Mouse (Mus musculus): Measurements from ENCODE around the gene Anapc16.
"Not testable (repeated sequence)": the region's sequence is repeated elsewhere in the genome, so short reads cannot be mapped to it uniquely, and the experiment has no call there.

Gene Anapc16

DNA sequence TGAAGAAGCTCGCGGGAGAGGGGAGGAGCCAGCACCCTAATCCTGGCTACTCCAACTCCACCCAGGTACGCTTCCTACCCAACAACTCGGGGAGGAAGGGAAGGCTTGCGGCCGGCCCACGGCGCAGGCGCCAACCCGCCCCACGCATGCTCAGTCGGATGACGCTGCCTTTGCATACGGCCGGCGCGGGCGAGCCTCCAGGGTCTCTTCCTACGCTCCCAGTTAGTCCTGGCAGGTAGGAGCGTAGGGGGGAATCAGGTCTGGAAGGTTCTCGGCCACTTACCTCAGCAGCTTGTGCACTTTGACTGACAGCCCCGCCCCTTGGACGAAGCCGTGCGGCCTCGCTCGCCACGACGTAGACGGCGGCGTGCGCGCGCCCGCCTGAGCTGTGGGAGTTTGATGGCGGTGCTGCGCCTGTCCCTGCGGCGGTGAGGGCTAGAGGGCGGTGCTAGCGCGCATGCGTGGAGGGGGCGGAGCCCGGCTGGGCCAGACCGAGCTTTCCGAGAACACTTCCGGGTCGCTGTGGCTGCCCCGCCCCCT lies at the start of gene Anapc16, which contains the start of gene Ascc1:
TSS of gene Anapc16 (minus strand) at position 463 of the 540 bp plus-strand sequence.
TSS of gene Ascc1 (plus strand) at position 133 of the 540 bp plus-strand sequence.
- peak; percentile 93 for DNase-seq (ENCODE audit: low spot score)

DNA sequence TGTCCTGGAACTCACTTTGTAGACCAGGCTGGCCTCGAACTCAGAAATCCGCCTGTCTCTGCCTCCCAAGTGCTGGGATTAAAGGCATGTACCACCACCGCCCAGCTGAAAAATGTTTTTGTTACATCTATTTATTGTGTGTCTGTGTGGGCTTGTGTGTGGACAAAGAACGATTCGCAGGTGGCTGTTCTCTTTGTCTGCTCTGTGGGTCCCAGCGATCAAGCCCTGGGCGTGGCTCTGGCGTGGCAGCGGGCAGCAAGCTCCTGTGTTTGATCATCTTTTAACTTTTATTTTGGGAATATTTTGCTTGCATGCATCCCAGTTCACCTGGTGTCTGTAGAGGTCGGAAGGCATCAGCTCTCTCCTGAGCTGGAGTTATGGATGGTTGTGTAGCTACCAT lies 47.6 kb upstream of the Anapc16 start:
- DNase-seq (ENCODE audit: low spot score), result no peak

DNA sequence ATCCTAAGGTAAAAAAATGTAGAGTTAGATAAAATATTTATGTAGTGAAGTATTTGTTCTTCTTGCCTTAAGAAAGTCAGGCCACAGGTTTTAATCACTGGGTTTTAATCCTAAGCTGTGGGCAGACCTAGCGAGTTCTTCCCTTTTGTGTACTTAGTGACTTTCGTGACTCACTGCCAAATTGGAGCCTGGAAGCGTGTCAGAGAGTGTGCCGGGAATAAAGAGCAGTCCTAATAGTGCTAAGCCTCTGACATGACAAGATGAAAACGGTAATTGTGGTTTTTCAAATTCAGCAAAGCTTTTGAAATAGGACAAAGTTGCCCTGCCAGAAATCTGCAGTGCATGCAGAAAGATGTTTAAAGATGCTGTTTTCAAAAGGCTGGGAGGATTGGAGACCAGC lies 43.8 kb upstream of the Anapc16 start:
- no peak for DNase-seq (ENCODE audit: low spot score)

DNA sequence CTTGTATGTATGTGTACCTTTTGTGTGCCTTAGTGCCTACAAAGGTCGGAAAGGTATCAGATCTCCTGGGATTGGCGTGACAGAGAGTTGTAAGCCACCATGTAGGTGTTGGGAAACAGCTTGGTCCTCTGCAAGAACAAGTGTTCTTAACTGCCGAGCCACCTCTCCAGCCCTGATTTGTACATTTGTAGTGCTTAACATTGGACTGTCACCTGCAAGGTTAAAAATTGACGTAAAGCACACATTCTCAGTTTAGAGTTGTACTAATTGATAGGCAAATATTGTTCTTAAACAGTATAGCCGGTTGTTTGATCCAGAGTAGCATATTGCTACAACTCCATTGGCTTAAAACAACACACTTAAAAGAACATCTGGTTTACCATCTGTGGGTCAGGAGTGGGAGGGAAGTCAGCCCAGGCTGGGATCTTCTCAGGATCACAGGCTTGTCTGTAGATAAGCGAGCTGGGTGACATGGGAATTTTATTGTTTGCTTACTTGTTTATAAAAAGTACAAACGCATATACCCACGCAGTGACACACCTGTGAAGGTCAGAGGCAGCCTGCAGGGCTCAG lies 39.5 kb upstream of the Anapc16 start:
- DNase-seq (ENCODE audit: low spot score), result no peak

DNA sequence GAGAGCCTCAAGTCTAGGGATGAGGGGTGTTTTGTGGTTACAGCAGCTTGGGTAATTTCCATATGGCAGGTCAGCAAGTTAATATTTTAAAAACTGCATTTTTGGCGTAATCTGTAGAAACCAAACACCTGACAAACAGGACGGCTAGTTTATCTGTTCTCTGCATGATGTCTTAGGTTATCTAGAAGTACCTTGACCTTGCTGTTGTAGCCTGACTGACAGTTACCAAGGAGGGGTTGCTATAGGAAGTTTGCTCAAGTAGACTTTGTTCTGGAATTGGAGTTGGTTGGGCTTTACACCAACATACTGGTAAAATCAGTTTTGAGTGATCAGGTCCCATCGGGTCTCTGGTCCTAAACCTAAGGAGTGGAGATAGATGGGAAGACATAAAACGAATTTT lies 32.8 kb upstream of the Anapc16 start:
- no peak for DNase-seq (ENCODE audit: low spot score)

DNA sequence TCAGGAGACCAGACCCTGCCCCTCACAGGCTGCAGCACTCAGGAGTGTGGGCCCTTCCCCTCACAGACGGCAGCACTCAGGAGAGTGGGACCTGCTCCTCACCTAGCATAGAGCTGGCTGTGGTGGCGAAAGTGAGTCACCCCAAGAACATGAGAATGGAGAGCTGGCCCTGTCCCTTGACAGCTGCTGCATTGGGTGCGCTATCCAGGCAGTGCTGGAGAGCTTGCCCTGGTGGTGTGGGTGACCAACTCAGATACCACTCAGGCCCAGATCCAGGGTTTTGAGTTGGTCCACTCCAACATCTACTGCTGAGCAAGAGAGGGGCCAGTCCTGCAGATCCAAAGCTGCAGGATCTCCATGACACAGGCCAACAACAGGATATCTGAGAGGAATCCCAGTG lies 31.7 kb upstream of the Anapc16 start:
- no peak for DNase-seq (ENCODE audit: low spot score)

DNA sequence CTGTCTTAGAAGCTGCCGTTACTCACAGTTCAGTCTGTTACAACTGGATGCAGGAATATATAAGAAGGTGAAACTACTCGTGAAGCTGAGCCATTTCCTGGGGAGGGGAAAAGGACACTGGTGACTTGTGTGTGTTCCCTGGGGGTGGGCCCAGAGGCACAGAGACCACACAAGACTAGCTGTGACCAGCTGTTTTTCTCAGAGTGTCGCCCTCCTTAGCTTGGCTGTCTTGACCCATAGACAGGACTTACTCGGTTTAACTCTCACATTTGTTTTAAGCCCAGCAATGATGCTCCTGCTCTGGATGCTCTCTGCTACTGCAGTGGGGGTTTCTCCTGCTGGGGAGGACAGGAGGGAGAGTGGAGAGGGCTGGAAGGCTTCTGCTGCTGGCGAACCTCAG lies 30.1 kb upstream of the Anapc16 start:
- DNase-seq (ENCODE audit: low spot score), result no peak

DNA sequence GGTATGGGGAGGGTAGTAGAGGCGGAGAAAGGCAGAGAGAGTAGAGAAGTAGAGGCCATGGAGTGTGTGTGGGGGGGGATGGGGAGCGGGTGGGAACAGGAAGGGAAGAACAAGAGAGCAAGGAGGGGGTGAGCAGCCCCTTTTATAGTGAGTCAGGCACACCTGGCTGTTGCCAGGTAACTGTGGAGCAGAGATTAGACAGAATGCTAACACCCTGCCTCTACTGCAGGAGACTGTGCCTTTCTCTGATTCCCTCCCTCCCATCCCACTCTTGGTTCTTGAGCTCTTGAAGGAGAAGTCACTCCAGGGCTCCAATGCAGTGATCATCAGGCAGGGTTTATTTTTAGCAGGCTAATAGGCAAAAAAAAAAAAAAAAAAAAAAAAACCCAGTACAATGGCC lies 29.7 kb upstream of the Anapc16 start:
- no peak for DNase-seq (ENCODE audit: low spot score)

DNA sequence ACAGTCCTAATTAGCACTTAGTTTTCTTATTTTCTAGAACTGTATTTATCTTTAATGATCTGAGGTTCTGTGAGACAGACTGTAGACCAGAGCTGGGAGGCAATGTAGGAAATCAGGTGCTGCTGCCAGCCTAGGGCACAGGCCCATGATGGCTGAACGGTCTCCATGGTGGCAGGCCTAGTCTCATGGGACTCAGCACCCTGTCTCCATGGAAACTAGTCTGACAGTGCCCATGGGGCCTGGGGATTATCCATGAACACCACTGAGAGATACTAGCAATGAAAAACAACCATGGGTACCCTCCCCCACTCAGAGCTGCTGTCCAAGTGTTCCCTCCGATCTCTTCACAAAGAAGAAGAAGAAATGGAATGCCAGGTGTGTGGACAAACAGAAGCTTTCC lies 29.1 kb upstream of the Anapc16 start:
- no peak for DNase-seq (ENCODE audit: low spot score)

DNA sequence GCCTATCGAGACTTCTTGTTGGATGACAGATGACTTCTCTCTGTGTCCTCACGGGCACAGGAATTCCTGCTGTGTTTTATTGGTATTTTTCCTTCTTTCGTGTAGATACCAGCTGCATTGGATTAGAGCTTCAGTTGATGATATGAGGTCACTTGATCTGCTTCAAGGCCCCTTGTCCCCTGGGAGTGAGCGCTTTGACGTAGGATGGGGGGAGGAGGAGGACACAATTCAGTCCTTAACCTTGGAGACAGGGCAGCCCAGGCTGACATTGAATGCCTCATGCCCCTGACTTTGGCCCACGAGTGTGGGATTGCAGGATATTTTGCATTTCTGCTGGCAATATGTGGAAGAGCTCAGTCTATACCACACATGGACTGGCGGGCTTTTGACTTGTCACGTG lies 28.6 kb upstream of the Anapc16 start:
- DNase-seq (ENCODE audit: low spot score), result no peak

DNA sequence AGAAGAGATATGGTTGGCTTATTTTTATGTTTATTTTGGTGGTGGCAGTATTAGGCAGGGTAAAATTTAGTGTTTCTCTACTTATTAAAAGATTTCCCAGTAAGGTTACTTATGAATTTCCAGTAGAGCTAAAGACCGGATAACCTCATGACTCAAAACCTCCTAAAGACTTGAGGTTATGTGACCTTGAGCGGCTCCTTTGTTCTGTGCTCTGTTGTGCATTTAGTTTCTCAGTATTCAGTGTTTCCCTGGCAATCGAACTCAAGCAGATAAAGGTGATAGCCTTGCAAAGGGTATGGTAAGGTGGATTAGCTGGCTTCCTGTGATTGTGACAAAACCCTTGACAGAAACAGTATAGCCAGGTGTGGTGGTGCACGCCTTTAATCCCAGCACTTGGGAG lies 26.5 kb upstream of the Anapc16 start:
- DNase-seq (ENCODE audit: low spot score), result no peak

DNA sequence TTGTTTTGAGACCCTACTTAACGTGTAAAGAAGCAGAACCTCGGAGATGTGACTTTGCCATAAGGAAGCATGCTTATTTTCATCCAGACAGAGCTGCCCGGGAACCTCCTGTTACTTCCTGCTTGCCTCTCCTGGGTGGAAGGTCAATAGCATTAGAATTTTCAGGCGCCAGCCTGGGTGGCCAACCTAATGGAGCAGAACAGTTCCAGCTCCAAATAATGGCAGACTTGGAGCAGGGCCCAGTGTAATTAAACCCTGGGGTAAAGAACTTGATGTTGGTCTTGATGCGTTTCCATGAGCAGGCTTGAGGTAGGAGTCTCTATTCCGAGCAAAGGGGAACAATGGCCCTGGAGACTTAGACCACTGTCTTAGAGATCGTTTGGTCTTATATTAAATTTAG lies 26.0 kb upstream of the Anapc16 start:
- DNase-seq (ENCODE audit: low spot score), result no peak

DNA sequence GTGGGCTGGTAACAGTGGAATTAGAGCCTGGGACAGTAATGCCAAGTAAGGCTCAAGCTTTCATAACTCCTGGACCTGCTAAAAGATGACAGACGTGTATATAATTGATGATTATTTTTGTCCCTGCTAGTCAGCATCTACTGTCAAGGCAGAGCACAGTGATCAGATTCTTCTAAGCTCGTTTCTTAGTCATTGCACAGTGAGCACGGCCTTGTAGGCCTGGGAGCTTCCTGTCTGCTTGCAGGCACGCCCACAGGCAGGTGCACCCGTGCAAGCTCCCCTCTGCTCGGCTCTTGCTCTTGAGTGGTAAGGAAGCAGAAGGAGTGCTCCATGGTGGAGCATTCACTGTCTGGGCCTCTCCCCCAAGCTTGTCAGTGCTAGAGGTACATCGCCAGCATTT lies 25.2 kb upstream of the Anapc16 start:
- no peak for DNase-seq (ENCODE audit: low spot score)

DNA sequence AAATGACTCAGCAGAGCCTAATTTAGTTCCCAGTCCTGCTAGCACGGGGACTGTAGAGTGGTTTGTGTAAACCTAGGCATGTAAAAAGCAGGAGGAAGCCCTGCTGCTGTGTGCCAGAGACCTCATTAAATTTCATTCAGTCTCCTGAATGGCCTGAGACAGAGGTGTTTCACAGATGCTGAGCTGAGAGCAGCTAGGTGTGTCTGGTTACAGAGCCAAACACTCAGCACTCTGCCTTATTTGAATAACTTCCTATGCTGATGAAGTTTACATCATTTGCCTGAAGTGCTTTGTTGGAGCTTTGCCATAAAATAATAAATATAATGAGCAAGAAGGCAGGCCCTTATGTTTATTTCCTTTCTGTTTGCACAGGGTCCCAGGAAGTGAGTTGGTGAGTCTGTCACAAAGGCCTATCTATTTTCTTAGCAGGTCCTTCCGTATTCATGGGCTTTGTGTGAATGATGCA lies 24.7 kb upstream of the Anapc16 start:
- no peak for DNase-seq (ENCODE audit: low spot score)

DNA sequence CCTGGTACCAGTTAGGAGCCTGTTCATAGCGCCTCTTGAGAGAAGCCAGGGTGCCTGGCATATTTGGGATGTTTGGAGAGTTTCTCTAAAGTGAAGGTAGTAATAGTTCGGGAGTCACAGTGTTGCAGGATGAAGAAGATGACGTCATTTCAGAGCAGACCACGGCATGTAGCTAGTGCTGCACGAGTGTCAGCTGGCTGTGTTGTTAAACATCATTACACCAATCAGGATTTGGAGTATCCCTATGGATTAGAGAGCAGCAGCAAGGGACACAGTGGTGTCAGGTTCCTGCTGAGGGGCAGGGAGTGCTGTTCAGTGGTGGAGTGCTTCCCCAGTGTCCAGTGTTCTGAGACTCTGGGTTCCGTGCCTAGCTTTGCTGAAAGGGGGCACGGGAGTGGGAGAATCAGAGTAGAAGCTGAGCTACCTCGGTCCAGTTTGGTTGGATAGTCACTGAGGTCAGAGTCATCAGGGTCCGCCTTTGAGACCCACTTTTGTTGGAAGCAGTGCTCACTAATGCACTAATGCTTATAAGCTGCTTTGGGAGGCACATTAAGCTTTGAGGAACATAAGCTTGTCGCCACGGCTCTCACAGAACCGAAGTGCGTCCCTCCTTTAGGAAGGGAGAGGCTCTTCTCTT lies 23.9 kb upstream of the Anapc16 start:
- no peak for DNase-seq (ENCODE audit: low spot score)

DNA sequence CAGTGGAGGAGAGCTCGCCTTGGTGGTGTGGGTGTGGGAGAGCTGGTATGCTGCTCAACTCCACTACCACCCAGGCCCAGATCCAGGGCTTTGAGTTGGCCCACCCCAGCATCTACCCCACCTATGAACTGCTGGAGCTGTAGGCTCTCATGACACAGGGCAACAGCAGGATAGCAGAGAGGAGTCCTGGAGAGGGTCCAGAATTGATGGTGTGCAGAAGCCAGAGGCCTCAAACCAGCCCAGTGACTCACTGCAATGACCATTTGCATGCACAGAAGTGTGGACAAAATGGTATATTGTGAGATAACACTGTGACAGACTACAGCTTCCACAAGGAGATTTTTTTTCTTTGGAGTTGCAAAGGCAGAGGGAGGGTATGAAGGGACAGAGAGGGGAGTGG lies 20.8 kb upstream of the Anapc16 start:
- DNase-seq (ENCODE audit: low spot score), result no peak

DNA sequence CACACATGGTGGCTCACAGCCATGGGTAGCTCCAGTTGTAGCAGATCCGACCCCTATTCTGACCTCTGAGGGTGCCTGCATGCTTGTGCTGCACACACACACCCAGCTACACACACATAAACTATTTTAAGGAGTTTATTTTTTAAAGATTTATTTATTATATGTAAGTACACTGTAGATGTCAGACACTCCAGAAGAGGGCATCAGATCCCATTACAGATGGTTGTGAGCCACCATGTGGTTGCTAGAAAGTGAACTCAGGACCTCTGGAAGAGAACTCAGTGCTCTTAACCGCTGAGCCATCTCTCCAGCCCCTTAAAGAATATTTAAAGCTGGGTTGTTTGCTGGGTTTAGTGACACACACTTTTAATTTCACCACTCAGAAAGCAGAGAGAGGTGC lies 16.4 kb upstream of the Anapc16 start:
- no peak for DNase-seq (ENCODE audit: low spot score)

DNA sequence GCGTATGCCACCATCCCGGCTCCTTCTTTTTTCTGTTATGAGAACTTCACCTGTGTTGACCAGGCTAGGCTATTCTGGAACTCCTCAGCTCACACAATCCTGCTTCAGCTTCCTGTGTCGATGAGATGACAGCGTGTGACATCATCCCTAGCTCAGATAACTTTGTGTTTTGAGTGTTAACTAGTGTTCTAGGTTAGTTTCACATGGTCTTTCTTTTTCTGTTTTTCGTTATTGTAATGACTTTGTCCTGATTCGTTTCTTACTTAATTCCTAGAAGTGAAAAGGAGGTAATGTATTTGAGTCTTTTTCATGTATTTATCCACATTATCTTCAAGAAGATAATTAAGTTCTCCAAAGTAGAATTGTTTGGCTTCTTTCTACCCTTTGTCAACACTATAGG lies 13.3 kb upstream of the Anapc16 start:
- DNase-seq (ENCODE audit: low spot score), result no peak

DNA sequence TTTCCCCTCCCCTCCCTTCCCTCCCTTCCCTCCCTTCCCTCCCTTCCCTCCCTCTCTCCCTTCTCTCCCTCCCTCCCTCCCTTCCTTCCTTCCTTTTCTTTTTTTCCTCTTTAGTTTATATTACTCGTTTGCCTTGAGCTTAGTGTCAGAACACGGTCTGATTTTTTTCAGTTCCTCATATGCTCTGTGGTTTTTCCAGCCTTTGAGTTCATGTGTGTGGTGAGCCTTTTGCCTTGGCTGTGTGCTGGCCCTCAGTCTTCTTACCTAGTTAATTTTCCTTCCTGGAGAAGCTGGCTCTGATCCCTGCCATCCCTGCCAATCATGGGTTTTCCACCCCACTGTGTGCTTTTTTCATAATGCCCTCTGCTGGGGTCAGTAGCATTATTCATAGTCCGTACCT lies 6.2 kb upstream of the Anapc16 start:
- DNase-seq (ENCODE audit: low spot score), result no peak

DNA sequence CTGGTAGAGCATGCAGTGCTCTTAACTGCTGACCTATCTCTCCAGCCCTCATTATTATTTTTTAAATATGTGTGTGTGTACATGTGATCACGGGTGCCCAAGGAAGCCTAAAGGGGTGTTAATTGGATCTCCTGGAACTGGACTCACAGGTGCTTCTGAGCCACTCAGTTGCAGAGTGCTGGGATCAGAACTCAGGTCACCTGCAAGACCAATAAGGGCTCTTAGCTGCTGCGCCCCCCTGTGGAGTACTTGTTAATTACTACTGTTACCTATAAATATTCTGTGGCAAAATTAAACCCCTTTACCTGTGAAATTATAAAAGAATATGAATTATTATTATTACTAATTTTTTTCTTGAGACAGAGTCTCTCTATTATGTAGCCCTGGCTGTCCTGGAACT lies 2.3 kb upstream of the Anapc16 start:
- DNase-seq (ENCODE audit: low spot score), result no peak

DNA sequence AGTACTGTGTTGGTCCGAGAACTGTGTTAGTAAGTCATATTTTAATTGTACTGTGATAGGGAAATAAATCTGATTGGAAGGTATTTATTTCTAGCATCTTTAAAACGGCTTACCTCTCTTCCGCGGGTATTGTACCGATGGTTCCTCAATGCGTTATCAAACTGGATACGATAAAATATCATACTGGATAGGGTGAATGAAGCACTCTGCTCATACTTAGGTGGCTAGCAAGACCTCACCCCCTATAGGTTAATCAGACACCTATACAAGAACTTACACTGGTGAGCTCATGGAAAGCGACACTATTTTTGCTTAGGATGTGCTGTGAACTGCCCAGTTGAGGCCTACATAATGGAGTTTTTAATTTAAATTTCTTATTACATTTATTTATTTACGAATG lies 912 bp upstream of the Anapc16 start:
- no peak for DNase-seq (ENCODE audit: low spot score)

DNA sequence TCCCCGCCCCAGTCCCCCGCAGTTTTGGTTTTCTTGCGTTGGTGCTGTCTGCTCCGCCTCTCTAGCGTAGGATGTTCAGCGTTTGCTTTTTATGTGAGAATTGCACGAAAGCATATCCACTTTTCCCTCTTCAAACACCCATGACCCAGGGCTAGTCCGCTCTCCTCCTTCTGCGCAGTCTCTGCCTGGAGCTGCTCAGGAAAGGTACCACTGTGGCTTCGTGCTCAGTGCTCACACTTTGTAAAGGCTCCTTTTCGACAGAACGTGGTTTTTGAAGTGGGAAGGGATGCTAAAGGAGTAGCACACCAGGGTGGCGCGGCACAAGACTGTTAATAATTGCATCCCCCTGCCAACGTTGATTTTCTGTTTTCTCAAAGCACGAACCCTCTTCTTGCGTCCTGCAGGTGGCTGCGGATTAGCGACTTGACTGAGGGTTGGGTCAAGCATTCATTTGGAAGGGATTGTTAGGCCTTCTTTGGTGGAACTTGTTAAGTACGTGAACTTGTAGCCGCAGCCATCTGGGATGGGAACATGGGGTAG lies 348 bp upstream of the Anapc16 start:
- no peak for DNase-seq (ENCODE audit: low spot score)

DNA sequence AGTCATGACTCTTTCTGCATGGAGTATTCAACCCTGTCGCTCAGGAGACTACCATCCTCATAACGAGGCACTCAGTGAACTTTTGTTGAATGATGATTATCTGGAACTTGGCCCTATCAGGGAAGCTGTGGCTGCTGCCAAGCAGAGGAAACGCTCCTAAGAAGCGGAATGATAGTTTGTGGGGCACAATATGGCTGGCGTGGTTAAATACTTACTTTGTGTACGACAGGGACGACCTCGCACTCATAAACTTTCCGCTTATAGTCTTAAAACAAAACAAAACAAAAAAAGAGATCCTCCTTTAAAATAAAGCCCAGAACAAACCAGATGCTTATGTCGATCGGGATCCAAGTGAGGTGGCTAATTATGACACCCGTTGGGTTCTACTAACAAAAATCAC lies 732 bp downstream of the Anapc16 start:
- DNase-seq (ENCODE audit: low spot score), result no peak

DNA sequence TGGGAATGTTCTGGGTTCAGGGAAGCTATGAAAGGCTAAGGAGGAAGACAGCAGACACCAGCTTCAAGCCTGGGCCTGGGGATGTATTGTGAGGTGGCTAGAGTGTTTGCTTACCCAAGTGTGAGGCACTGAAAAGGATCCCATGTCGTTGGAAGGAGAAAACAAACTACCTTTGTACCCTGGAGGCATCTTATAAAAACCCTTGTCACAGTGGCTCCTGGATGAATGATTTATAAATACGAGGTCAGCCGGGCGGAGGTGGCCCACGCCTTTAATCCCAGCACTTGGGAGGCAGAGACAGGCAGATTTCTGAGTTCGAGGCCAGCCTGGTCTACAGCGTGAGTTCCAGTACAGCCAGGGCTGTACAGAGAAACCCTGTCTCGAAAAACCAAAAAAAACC lies 1.3 kb downstream of the Anapc16 start:
- DNase-seq (ENCODE audit: low spot score), result not testable (repeated sequence)

Measured in urinary bladder, postnatal 10 days (tissue).